Mouse (Mus musculus) lung, embryonic 15.5 days (tissue): ENCODE measurements around the gene Cyth4. TPM values are rescaled to one million over a fixed set of nuclear protein-coding genes. Genes with fewer than 3 reads are reported as not detected.

ENCODE experiments used
- ATAC-seq: fragments of 200-750 bp; cut with Nextera tagmentation; 2 replicates; pipeline ENCODE4 v1.8.0; 2017; ENCODE audit warnings: moderate number of reproducible peaks, borderline replicate concordance; ENCODE audit not compliant: low FRiP score, low TSS enrichment; ENCODE audit errors: extremely low read depth
- H3K27ac ChIP-seq: fragments of 300-500 bp; sonication (generic); 2 replicates; pipeline ENCODE4 v1.5.1; 2015; ENCODE audit warnings: moderate library complexity, mild to moderate bottlenecking, inconsistent platforms
- H3K27me3 ChIP-seq: fragments of 300-500 bp; sonication (generic); 2 replicates; pipeline ENCODE4 v1.6.1; 2015; ENCODE audit warnings: inconsistent platforms
- H3K36me3 ChIP-seq: fragments of 300-500 bp; sonication (generic); 2 replicates; pipeline ENCODE4 v1.6.1; 2015; ENCODE audit warnings: inconsistent platforms
- H3K4me1 ChIP-seq: fragments of 300-500 bp; sonication (generic); 2 replicates; pipeline ENCODE4 v1.6.1; 2015; ENCODE audit warnings: inconsistent platforms
- H3K4me2 ChIP-seq: fragments of 300-500 bp; sonication (generic); 2 replicates; pipeline ENCODE4 v1.6.1; 2015; ENCODE audit warnings: inconsistent platforms, mild to moderate bottlenecking, moderate library complexity
- H3K4me3 ChIP-seq: fragments of 300-500 bp; sonication (generic); 2 replicates; pipeline ENCODE4 v1.5.1; 2015; ENCODE audit warnings: mild to moderate bottlenecking, inconsistent platforms
- H3K9ac ChIP-seq: fragments of 300-500 bp; sonication (generic); 2 replicates; pipeline ENCODE4 v1.6.1; 2015; ENCODE audit warnings: inconsistent platforms
- H3K9me3 ChIP-seq: fragments of 300-500 bp; sonication (generic); 2 replicates; pipeline ENCODE4 v1.6.1; 2016; ENCODE audit warnings: inconsistent platforms
- WGBS: fragments of 180-500 bp; shearing (Covaris S2); methylation state at CpG from one replicate; pipeline ENCODE4 v1.1.7; 2015; 5-methylcytosine and 5-hydroxymethylcytosine counted together
- polyA plus RNA-seq: library from polyadenylated mRNA; unstranded; fragments of >200 nt; fragmentation: Nextera tagmentation; extraction: Ambion mirVana; gene quantifications from 2 replicates; pipeline ENCODE4 v1.2.1, GENCODE M21; 2015

Cyth4 gene
- polyA plus RNA-seq, 1 experiment from 2014 or later = 13.0 TPM

GRCm38 (mm10) chr15:78588900-78589299 is 7.9 kb upstream of the Cyth4 start:
- 61% methylated on average over 4 of the region's 4 CpGs for WGBS
- H3K9ac ChIP-seq = no peak overlapping the region
- no peaks in the 10 kb centered on the region for H3K27me3 ChIP-seq
- no peak overlapping the region for H3K27ac ChIP-seq
- no peak for ATAC-seq
- no peaks in the 10 kb centered on the region for H3K36me3 ChIP-seq
- H3K4me3 ChIP-seq = no peak overlapping the region
- no peaks in the 10 kb centered on the region for H3K9me3 ChIP-seq
- 0 out of 2 replicates have a peak, but pooled peaks cover 3% of the 10 kb centered on the region for H3K4me1 ChIP-seq
- no peak overlapping the region for H3K4me2 ChIP-seq

- no peak overlapping the region for H3K9ac ChIP-seq
- WGBS = 57% methylated on average over 6 of the region's 6 CpGs
- H3K27me3 ChIP-seq = no peaks in the 10 kb centered on the region
- H3K36me3 ChIP-seq = no peaks in the 10 kb centered on the region
- no peak for ATAC-seq
- no peak overlapping the region for H3K4me3 ChIP-seq
- no peaks in the 10 kb centered on the region for H3K9me3 ChIP-seq
- H3K4me2 ChIP-seq = no peak overlapping the region
- 0 out of 2 replicates have a peak, but pooled peaks cover 3% of the 10 kb centered on the region for H3K4me1 ChIP-seq
- no peak overlapping the region for H3K27ac ChIP-seq
Measured at GRCm38 (mm10) chr15:78589936-78590335, 6.9 kb upstream of the Cyth4 start.

GRCm38 (mm10) chr15:78590785-78591184 is 6.1 kb upstream of the Cyth4 start:
- Histone ChIP-seq H3K27ac (no peak overlapping the region), H3K4me3 (no peak overlapping the region), H3K9me3 (no peaks in the 10 kb centered on the region), H3K9ac (no peak overlapping the region), H3K27me3 (no peaks in the 10 kb centered on the region), H3K36me3 (no peaks in the 10 kb centered on the region), H3K4me2 (no peak overlapping the region), H3K4me1 (0 out of 2 replicates have a peak, but pooled peaks cover 3% of the 10 kb centered on the region)
- 69% methylated on average over 6 of the region's 6 CpGs for WGBS
- ATAC-seq = no peak

GRCm38 (mm10) chr15:78591680-78592451 is 5.0 kb upstream of the Cyth4 start:
- WGBS = 54% methylated on average over 15 of the region's 15 CpGs
- Histone ChIP-seq H3K36me3 (no peaks in the 10 kb centered on the region), H3K27ac (no peak overlapping the region), H3K9me3 (no peaks in the 10 kb centered on the region), H3K4me3 (no peak overlapping the region), H3K4me2 (no peak overlapping the region), H3K9ac (no peak overlapping the region), H3K27me3 (no peaks in the 10 kb centered on the region), H3K4me1 (0 out of 2 replicates have a peak, but pooled peaks cover 3% of the 10 kb centered on the region)
- ATAC-seq = no peak

- Histone ChIP-seq H3K9me3 (no peaks in the 10 kb centered on the region), H3K36me3 (no peaks in the 10 kb centered on the region), H3K4me2 (no peak overlapping the region), H3K9ac (no peak overlapping the region), H3K27ac (no peak overlapping the region), H3K4me1 (0 out of 2 replicates have a peak, but pooled peaks cover 3% of the 10 kb centered on the region), H3K4me3 (no peak overlapping the region), H3K27me3 (no peaks in the 10 kb centered on the region)
- 73% methylated on average over 14 of the region's 14 CpGs for WGBS
- ATAC-seq = no peak
Measured at GRCm38 (mm10) chr15:78592452-78592968, 4.3 kb upstream of the Cyth4 start.

GRCm38 (mm10) chr15:78593896-78594425 is 2.9 kb upstream of the Cyth4 start:
- Histone ChIP-seq H3K4me1 (no peaks in the 10 kb centered on the region), H3K27ac (no peak overlapping the region), H3K4me2 (no peak overlapping the region), H3K9ac (no peak overlapping the region), H3K4me3 (no peak overlapping the region), H3K27me3 (no peaks in the 10 kb centered on the region), H3K36me3 (no peaks in the 10 kb centered on the region), H3K9me3 (no peaks in the 10 kb centered on the region)
- no peak for ATAC-seq
- WGBS = 82% methylated on average over 7 of the region's 7 CpGs

GRCm38 (mm10) chr15:78594831-78595230 is 2.0 kb upstream of the Cyth4 start:
- no peaks in the 10 kb centered on the region for H3K9me3 ChIP-seq
- no peak overlapping the region for H3K27ac ChIP-seq
- H3K4me1 ChIP-seq = no peaks in the 10 kb centered on the region
- no peaks in the 10 kb centered on the region for H3K27me3 ChIP-seq
- ATAC-seq = no peak
- H3K4me2 ChIP-seq = no peak overlapping the region
- no peaks in the 10 kb centered on the region for H3K36me3 ChIP-seq
- H3K9ac ChIP-seq = no peak overlapping the region
- H3K4me3 ChIP-seq = no peak overlapping the region
- 83% methylated on average over 2 of the region's 2 CpGs for WGBS

- ATAC-seq = no peak
- Histone ChIP-seq H3K36me3 (no peaks in the 10 kb centered on the region), H3K4me3 (no peak overlapping the region), H3K4me2 (no peak overlapping the region), H3K9me3 (no peaks in the 10 kb centered on the region), H3K4me1 (no peaks in the 10 kb centered on the region), H3K9ac (no peak overlapping the region), H3K27me3 (no peaks in the 10 kb centered on the region), H3K27ac (no peak overlapping the region)
- 66% methylated on average over 5 of the region's 5 CpGs for WGBS
Measured at GRCm38 (mm10) chr15:78595468-78595867, 1.4 kb upstream of the Cyth4 start.

- Histone ChIP-seq H3K36me3 (no peaks in the 10 kb centered on the region), H3K9ac (no peak overlapping the region), H3K27me3 (no peaks in the 10 kb centered on the region), H3K27ac (no peak overlapping the region; the same call in 1 of the 2 replicates), H3K4me1 (no peaks in the 10 kb centered on the region), H3K4me3 (no peak overlapping the region), H3K4me2 (no peak overlapping the region), H3K9me3 (no peaks in the 10 kb centered on the region)
- WGBS = 79% methylated on average over 6 of the region's 6 CpGs
- ATAC-seq = no peak
Measured at GRCm38 (mm10) chr15:78596504-78596903, 343 bp upstream of the Cyth4 start.

- no peaks in the 10 kb centered on the region for H3K4me1 ChIP-seq
- no peaks in the 10 kb centered on the region for H3K9me3 ChIP-seq
- no peaks in the 10 kb centered on the region for H3K36me3 ChIP-seq
- H3K4me3 ChIP-seq = no peak overlapping the region
- 45% methylated on average over 4 of the region's 4 CpGs for WGBS
- H3K27ac ChIP-seq = no peak overlapping the region
- H3K4me2 ChIP-seq = no peak overlapping the region
- H3K27me3 ChIP-seq = no peaks in the 10 kb centered on the region
- ATAC-seq = no peak; the same call in 1 of the 2 replicates
- no peak overlapping the region for H3K9ac ChIP-seq
Measured at GRCm38 (mm10) chr15:78597729-78598128, 882 bp downstream of the Cyth4 start.

- H3K4me1 ChIP-seq = no peaks in the 10 kb centered on the region
- no peak overlapping the region for H3K27ac ChIP-seq
- ATAC-seq = no peak
- WGBS = 80% methylated on average over 6 of the region's 6 CpGs
- no peak overlapping the region for H3K9ac ChIP-seq
- H3K36me3 ChIP-seq = no peaks in the 10 kb centered on the region
- no peak overlapping the region for H3K4me3 ChIP-seq
- H3K9me3 ChIP-seq = no peaks in the 10 kb centered on the region
- H3K4me2 ChIP-seq = no peak overlapping the region
- H3K27me3 ChIP-seq = no peaks in the 10 kb centered on the region
Measured at GRCm38 (mm10) chr15:78599124-78599523, 2.3 kb downstream of the Cyth4 start.

GRCm38 (mm10) chr15:78599529-78600193 is 2.8 kb downstream of the Cyth4 start:
- H3K4me3 ChIP-seq = no peak overlapping the region
- 76% methylated on average over 13 of the region's 13 CpGs for WGBS
- H3K27me3 ChIP-seq = no peaks in the 10 kb centered on the region
- ATAC-seq = no peak
- no peaks in the 10 kb centered on the region for H3K4me1 ChIP-seq
- H3K9me3 ChIP-seq = no peaks in the 10 kb centered on the region
- no peak overlapping the region for H3K4me2 ChIP-seq
- H3K27ac ChIP-seq = no peak overlapping the region
- H3K9ac ChIP-seq = no peak overlapping the region
- no peaks in the 10 kb centered on the region for H3K36me3 ChIP-seq
